Mouse (Mus musculus) bone marrow, adult 2 months (tissue): ENCODE results near the gene Birc7. TPM values are rescaled to one million over a fixed set of nuclear protein-coding genes. Genes with fewer than 3 reads are reported as not detected.

Experiments used
- H3K27ac ChIP-seq: fragments of 200-500 bp; 2 replicates; pipeline ENCODE4 v1.5.1; 2012; ENCODE audit warnings: low read depth, mild to moderate bottlenecking, control low read depth, inconsistent platforms, low read length; ENCODE audit not compliant: control insufficient read depth, poor library complexity, insufficient read depth
- H3K4me1 ChIP-seq: fragments of 200-500 bp; 2 replicates; pipeline ENCODE4 v1.6.1; 2011; ENCODE audit warnings: low read length; ENCODE audit not compliant: control insufficient read depth, insufficient read depth
- H3K4me3 ChIP-seq: fragments of 200-500 bp; replicated peaks from 2 replicates; pipeline ENCODE3; 2011; ENCODE audit warnings: mild to moderate bottlenecking, low read depth, low read length, control low read depth; ENCODE audit not compliant: control insufficient read depth
- CTCF ChIP-seq: fragments of 200-500 bp; IDR thresholded peaks from 2 replicates; pipeline ENCODE4 v1.5.1; 2011; ENCODE audit warnings: low read length, control low read depth; ENCODE audit not compliant: control insufficient read depth, insufficient read depth
- POLR2A ChIP-seq: fragments of 200-500 bp; IDR thresholded peaks from 2 replicates; pipeline ENCODE4 v1.6.1; 2011; ENCODE audit warnings: low read depth, mild to moderate bottlenecking, control low read depth, low read length, borderline replicate concordance; ENCODE audit not compliant: control insufficient read depth
- WGBS: fragments of 180-500 bp; shearing (Covaris S2); methylation state at CpG from one replicate; pipeline ENCODE4 v1.1.7; 2018; 5-methylcytosine and 5-hydroxymethylcytosine counted together
- polyA plus RNA-seq: library from polyadenylated mRNA; stranded (reverse); fragments of >200 nt; gene quantifications from 2 replicates; pipeline ENCODE4 v1.2.4, GENCODE M21; 2011; ENCODE audit warnings: low replicate concordance; ENCODE audit not compliant: missing spikeins, insufficient read depth, insufficient read length

Gene Birc7
- polyA plus RNA-seq, 1 experiment: not detected

DNA sequence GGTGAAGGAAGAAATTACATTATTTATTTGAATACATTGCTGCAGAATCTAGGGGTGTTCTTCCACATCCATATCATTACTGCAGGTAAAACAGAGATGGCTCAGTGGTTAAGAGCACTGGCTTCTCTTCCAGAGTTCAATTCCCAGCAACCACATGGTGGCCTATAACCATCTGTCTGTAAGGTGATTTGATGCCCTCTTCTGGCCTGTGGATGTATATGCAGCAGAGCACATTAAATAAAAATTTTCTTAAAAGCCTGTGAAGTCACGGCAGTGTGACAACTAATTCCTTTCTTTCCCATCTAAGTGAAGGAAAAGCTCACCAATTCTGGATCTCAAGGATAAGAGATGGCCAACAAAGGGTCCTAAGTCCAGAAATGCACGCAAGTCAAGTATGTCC is 26.7 kb upstream of the Birc7 start:
- WGBS: 54% methylated on average over 2 of the region's 2 CpGs
- H3K4me3 ChIP-seq: no peak overlapping the region
- H3K27ac ChIP-seq: no peak overlapping the region
- H3K4me1 ChIP-seq: no peaks in the 10 kb centered on the region
- TF ChIP-seq POLR2A: no peak
- no peak for TF ChIP-seq CTCF

GRCm38 (mm10) chr2:180904435-180905208 is 24.2 kb upstream of the Birc7 start:
- no peak overlapping the region for H3K4me3 ChIP-seq
- 91% methylated on average over 18 of the region's 18 CpGs for WGBS
- no peak for TF ChIP-seq CTCF
- no peak for TF ChIP-seq POLR2A
- H3K27ac ChIP-seq: no peak overlapping the region
- no peaks in the 10 kb centered on the region for H3K4me1 ChIP-seq

GRCm38 (mm10) chr2:180905556-180906221 is 23.1 kb upstream of the Birc7 start:
- H3K27ac ChIP-seq: no peak overlapping the region
- no peaks in the 10 kb centered on the region for H3K4me1 ChIP-seq
- 78% methylated on average over 5 of the region's 5 CpGs for WGBS
- TF ChIP-seq POLR2A (no peak), CTCF (no peak)
- no peak overlapping the region for H3K4me3 ChIP-seq

DNA sequence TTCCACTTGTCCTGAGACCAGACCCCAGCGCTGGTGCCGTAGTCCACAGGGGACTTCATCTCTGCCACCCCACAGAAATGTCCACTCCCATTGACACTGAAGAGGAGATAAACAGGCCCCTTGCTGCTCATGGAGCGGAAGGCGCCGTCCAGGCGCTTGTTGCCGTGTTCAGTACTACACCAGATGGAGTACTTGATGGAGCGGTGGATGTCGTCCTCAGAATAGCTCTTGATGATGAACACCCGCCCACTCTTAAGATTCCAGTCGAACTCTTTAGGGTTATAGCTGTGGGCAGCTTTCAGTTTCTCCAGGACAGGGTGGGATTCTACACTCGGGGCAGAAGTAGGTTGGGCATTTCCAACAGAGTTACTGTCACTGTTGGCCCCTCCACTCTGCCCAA is 17.9 kb upstream of the Birc7 start:
- Histone ChIP-seq H3K27ac (no peak overlapping the region), H3K4me3 (no peak overlapping the region), H3K4me1 (no peaks in the 10 kb centered on the region)
- TF ChIP-seq POLR2A (no peak), CTCF (no peak)
- 91% methylated on average over 12 of the region's 12 CpGs for WGBS

DNA sequence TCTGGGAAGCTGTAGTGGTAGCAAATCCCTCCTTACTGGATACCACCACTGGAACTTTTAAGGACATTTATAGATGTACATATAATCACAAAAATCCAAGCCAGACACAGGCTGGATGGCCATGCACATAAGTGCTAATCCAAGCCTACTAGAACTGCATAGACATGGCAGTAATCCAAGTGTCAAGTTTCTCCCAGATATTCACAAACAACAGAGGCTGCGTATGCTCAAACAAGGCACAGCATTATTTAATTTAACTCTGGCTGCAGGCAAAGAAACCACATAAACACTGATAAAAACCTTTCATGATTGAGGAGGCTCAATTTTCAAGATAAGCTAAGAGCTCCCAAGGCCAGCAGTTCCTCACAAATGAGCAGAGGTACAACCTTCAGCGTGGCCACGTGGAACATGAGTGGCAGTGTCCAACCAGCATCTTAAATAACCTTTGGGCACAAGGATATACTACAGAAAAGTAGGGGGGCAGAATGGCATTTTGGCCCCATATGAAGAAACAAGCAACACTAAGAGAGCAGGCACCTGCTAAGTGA is 12.9 kb upstream of the Birc7 start:
- Histone ChIP-seq H3K4me3 (no peak overlapping the region), H3K27ac (no peak overlapping the region), H3K4me1 (no peaks in the 10 kb centered on the region; the same call in 1 of the 2 replicates)
- TF ChIP-seq POLR2A (no peak), CTCF (no peak)
- 67% methylated on average over 3 of the region's 3 CpGs for WGBS

- H3K27ac ChIP-seq: peak overlapping the region; percentile 84
- under 1% methylated on average over 61 of the region's 61 CpGs for WGBS
- peak overlapping the region; percentile 89 for H3K4me3 ChIP-seq
- TF ChIP-seq CTCF (no peak), POLR2A (no peak)
- H3K4me1 ChIP-seq: no peaks in the 10 kb centered on the region; the same call in 1 of the 2 replicates
Observed at GRCm38 (mm10) chr2:180919913-180920809, 8.7 kb upstream of the Birc7 start.

GRCm38 (mm10) chr2:180920810-180921400 is 7.9 kb upstream of the Birc7 start, which contains the start of gene Ythdf1:
Ythdf1 (minus strand) TSS chr2:180920949.
- Histone ChIP-seq H3K27ac (peak within 1 kb of the TSS; percentile 84), H3K4me3 (peak within 1 kb of the TSS; percentile 89), H3K4me1 (no peaks in the 10 kb centered on the region; the same call in 1 of the 2 replicates)
- TF ChIP-seq POLR2A (peak; percentile 81; the same call in 1 of the 2 replicates), CTCF (no peak)
- WGBS: under 1% methylated on average over 55 of the region's 56 CpGs
